Mouse (Mus musculus) adrenal gland, postnatal 14 days (tissue): ENCODE results near the gene Itga10. TPM values are rescaled to one million over a fixed set of nuclear protein-coding genes. Genes with fewer than 3 reads are reported as not detected.
"Not testable (repeated sequence)": the region's sequence is repeated elsewhere in the genome, so short reads cannot be mapped to it uniquely, and the experiment has no call there.

ENCODE experiments used
- DNase-seq: peaks from one replicate; pipeline ENCODE4 v3.0.0; 2021; ENCODE audit warnings: mixed read lengths
- total RNA-seq: library from RNA; stranded (reverse); gene quantifications from 2 replicates; pipeline ENCODE4 v1.2.3, GENCODE M21; 2021

Gene Itga10
- total RNA-seq, 1 experiment from 2014 or later = 1.6 TPM

GRCm38 (mm10) chr3:96680269-96680956 is 35.0 kb downstream of the Itga10 start:
- no peak for DNase-seq

- DNase-seq = no peak
Observed at GRCm38 (mm10) chr3:96683496-96683895, 38.1 kb downstream of the Itga10 start.

GRCm38 (mm10) chr3:96684151-96684821 is 38.9 kb downstream of the Itga10 start:
- DNase-seq = peak; percentile 62

- peak; percentile 24 for DNase-seq
Observed at GRCm38 (mm10) chr3:96684822-96685156, 39.4 kb downstream of the Itga10 start.

DNA sequence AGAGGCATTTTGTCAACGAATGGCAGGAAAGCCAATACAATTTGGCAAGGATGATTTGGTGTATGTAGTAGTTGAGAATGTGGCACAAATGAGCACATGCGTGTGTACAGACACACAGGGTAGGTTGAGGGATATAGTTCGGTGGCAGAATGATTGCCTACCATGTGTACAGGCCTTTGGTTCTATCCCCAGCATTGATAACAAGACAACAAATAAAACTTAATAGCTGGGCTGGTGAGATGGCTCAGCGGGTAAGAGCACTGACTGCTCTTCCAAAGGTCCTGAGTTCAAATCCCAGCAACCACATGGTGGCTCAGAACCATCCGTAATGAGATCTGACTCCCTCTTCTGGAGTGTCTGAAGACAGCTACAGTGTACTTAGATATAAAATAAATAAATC is 40.7 kb downstream of the Itga10 start:
- DNase-seq = not testable (repeated sequence)

- no peak for DNase-seq
Observed at GRCm38 (mm10) chr3:96688854-96689253, 43.5 kb downstream of the Itga10 start.

DNA sequence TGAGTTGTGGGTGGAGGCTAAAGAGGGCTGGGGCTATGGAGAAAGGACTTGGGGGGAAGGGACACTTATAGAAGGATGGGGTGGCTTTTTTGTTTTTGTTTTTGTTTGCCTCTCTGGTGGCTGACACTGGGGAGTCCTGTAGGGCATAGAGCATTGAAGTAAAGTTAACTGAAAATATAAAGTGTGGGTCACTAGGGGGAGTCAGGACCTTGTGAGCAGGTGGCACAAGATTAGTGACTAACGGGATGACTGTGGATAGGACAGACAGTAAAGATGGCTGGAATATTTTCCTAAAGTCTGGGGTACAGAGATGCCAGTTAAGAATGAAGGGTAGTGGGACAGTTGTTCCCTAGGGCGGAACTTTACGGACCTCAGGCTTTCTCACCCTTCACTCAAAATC is 44.9 kb downstream of the Itga10 start:
- DNase-seq = no peak

DNA sequence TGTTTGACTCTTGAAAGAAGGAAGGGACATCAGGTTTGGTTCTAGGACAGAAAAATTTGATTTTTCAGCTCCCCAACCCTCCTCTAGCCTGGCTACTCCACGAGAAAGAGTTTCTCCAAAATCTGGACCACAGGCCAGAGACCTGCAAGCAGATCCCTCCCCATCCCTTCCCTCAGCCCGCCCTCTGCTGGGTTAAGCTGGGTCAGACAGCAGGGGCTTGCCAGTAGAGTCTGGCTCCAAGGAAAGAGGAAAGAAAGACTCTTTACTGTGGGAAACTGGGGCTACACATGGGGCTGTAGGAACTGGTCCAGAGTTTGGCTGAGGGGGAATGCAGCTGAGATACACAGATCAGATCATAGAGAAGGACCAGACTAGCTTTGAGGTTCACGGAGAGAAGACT is 47.1 kb downstream of the Itga10 start:
- DNase-seq = peak; percentile 42

DNA sequence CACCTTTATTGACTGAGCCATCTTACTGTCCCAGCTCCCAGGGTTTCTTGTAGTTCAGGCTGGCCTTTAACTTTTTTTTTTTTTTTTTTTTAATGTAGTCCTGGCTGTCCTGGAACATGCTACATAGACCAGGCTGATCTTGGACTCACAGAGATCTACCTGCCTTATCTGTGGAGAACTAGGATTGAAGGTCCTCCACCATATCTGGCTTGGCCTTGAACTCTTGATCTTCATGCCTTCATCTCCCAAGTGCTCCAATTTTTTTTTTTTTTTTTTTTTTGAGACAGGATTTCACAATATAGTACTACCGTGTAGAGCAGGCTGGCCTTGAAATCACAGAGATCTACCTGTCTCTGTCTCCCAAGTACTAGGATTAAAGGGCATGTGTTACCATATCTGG is 48.2 kb downstream of the Itga10 start:
- DNase-seq = no peak

- DNase-seq = peak; percentile 94
Observed at GRCm38 (mm10) chr3:96696198-96696765, 50.9 kb downstream of the Itga10 start, which contains the start of gene Pias3. TSS of gene Pias3 (plus strand) at chr3:96696384.

- DNase-seq = peak; percentile 96
Observed at GRCm38 (mm10) chr3:96696766-96697732, 51.7 kb downstream of the Itga10 start.

GRCm38 (mm10) chr3:96698993-96699690 is 53.8 kb downstream of the Itga10 start:
- DNase-seq = no peak

DNA sequence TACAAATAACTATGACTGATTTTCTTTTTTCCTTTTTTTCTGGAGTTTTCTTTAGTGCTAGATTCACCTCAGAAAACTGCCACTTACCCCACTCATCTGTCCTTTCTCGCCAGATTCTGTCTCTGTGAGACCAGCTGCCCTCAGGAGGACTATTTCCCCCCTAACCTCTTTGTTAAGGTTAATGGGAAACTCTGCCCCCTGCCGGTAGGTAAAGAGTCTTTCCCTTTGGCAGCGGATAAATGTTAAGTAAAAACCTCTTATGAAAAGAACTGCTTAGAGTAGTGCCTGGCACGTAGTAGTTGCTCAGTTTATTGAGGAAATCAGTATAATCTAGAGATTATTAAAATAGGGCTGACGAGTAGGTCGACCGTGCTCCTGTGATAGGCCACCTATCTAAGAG is 55.0 kb downstream of the Itga10 start:
- peak; percentile 44 for DNase-seq

DNA sequence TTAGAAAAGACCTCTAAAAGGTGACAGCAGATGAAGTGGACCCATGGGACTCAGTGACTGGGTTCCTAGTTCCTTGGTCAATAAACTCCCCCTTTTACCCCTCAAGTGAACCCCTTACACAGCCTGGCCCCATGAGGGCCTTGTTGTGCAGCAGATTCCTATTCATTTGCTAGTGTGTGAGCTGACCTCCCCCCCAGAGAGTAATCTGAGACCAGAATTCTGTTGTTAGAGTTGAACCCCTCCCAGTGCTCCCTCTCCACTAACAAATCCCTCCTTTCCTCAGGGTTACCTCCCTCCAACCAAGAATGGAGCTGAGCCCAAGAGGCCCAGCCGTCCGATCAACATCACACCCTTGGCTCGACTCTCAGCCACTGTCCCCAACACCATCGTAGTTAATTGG is 55.6 kb downstream of the Itga10 start:
- no peak for DNase-seq

DNA sequence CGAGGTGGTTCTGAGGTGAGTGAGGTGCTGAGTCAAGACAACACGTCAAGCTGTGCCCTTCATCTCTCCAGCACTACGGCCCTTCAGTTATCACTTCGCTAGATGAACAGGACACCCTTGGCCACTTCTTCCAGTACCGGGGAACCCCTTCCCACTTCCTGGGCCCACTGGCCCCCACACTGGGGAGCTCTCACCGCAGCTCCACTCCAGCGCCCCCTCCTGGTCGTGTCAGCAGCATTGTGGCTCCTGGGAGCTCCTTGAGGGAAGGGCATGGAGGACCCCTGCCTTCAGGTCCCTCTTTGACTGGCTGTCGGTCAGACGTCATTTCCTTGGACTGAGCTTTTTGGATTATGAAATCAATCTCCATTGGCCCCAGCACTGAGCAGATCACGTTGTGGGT is 59.4 kb downstream of the Itga10 start:
- peak; percentile 54 for DNase-seq

- DNase-seq = no peak
Observed at GRCm38 (mm10) chr3:96706217-96706616, 60.8 kb downstream of the Itga10 start.

- no peak for DNase-seq
Observed at GRCm38 (mm10) chr3:96706984-96707383, 61.6 kb downstream of the Itga10 start.

GRCm38 (mm10) chr3:96707903-96708683 is 62.7 kb downstream of the Itga10 start, which contains the start of gene Nudt17:
TSS of gene Nudt17 (minus strand) at chr3:96708562.
- peak; percentile 90 for DNase-seq

DNA sequence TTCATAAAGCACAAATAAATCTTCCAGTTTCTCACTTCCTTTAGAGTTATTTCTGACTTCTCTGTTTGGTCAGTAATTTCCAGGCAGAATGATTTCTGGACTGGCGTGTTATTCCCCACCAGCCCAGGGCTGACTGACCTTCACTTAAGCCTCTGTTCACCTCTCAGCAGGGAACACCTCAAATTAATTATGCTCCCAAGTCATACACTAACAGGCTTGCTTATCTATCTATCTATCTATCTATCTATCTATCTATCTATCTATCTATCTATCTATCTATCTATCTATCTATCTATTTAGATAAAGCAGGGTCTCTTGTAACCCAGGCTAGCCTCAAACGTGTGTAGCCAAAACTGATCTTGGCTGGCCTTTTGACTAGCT is 63.3 kb downstream of the Itga10 start:
- no peak for DNase-seq
